Mouse (Mus musculus) midbrain, embryonic 14.5 days (tissue): Measurements from ENCODE around the gene Sirt7. TPM values are rescaled to one million over a fixed set of nuclear protein-coding genes. Genes with fewer than 3 reads are reported as not detected.
A peak's percentile ranks its signal among the peaks of the same experiment; 100 is the strongest.
"Not testable (repeated sequence)": the region's sequence is repeated elsewhere in the genome, so short reads cannot be mapped to it uniquely, and the experiment has no call there.

ENCODE experiments used
- ATAC-seq: fragments of 200-750 bp; cut with Nextera tagmentation; 2 replicates; pipeline ENCODE4 v1.8.0; 2017; ENCODE audit warnings: moderate number of reproducible peaks, moderate library complexity; ENCODE audit not compliant: low FRiP score, low TSS enrichment
- DNase-seq: peaks from one replicate; pipeline ENCODE4 v3.0.0-alpha.2; 2015
- H3K27ac ChIP-seq: fragments of 300-500 bp; sonication (generic); replicated peaks from 2 replicates; pipeline ENCODE4 v1.5.1; 2014; ENCODE audit warnings: mild to moderate bottlenecking, low read depth, low read length, moderate library complexity
- H3K27me3 ChIP-seq: fragments of 300-500 bp; sonication (generic); 2 replicates; pipeline ENCODE4 v1.6.1; 2014; ENCODE audit warnings: low read length, control low read depth, mixed read lengths; ENCODE audit not compliant: control insufficient read depth, insufficient read depth
- H3K36me3 ChIP-seq: fragments of 300-500 bp; sonication (generic); 2 replicates; pipeline ENCODE4 v1.6.1; 2014; ENCODE audit warnings: low read length, control low read depth; ENCODE audit not compliant: control insufficient read depth, insufficient read depth
- H3K4me1 ChIP-seq: fragments of 300-500 bp; sonication (generic); 2 replicates; pipeline ENCODE4 v1.6.1; 2014; ENCODE audit warnings: mild to moderate bottlenecking, antibody characterized with exemption, low read length, control low read depth; ENCODE audit not compliant: control insufficient read depth, insufficient read depth
- H3K4me2 ChIP-seq: fragments of 300-500 bp; sonication (generic); 2 replicates; pipeline ENCODE4 v1.6.1; 2014; ENCODE audit warnings: mild to moderate bottlenecking, low read length, moderate library complexity
- H3K4me3 ChIP-seq: fragments of 300-500 bp; sonication (generic); replicated peaks from 2 replicates; pipeline ENCODE4 v1.5.1; 2014; ENCODE audit warnings: low read depth, low read length
- H3K9ac ChIP-seq: fragments of 300-500 bp; sonication (generic); replicated peaks from 2 replicates; pipeline ENCODE4 v1.6.1; 2014; ENCODE audit warnings: mild to moderate bottlenecking, low read length, moderate library complexity
- H3K9me3 ChIP-seq: fragments of 300-500 bp; sonication (generic); 2 replicates; pipeline ENCODE4 v1.6.1; 2016; ENCODE audit warnings: low read length, control low read depth, mixed read lengths; ENCODE audit not compliant: control insufficient read depth
- WGBS: fragments of 180-500 bp; shearing (Covaris S2); extraction: QIAGEN DNeasy Blood & Tissue Kit; methylation state at CpG from one replicate; pipeline ENCODE4 v1.1.7; 2014; 5-methylcytosine and 5-hydroxymethylcytosine counted together
- polyA plus RNA-seq: library from polyadenylated mRNA; unstranded; fragments of >200 nt; fragmentation: Nextera tagmentation; extraction: Ambion mirVana; gene quantifications from 2 replicates; pipeline ENCODE4 v1.2.1, GENCODE M21; 2014

Gene Sirt7
- polyA plus RNA-seq, 1 experiment from 2014 or later = 38.4 TPM

- H3K4me1 ChIP-seq = peaks cover 17% of the 10 kb centered on the region
- DNase-seq (peak; percentile 10), ATAC-seq (peak; percentile 75)
- H3K36me3 ChIP-seq = peaks cover 56% of the 10 kb centered on the region
- H3K27me3 ChIP-seq = no peaks in the 10 kb centered on the region
- H3K27ac ChIP-seq = peak overlapping the region; percentile 88
- peak overlapping the region; percentile 96 for H3K4me2 ChIP-seq
- WGBS = 5% methylated on average over 91 of the region's 99 CpGs
- peak overlapping the region; percentile 98 for H3K4me3 ChIP-seq
- H3K9ac ChIP-seq = peak overlapping the region; percentile 97
- no peaks in the 10 kb centered on the region for H3K9me3 ChIP-seq
Observed at GRCm38 (mm10) chr11:120597240-120598235, 27.5 kb downstream of the Sirt7 start.

DNA sequence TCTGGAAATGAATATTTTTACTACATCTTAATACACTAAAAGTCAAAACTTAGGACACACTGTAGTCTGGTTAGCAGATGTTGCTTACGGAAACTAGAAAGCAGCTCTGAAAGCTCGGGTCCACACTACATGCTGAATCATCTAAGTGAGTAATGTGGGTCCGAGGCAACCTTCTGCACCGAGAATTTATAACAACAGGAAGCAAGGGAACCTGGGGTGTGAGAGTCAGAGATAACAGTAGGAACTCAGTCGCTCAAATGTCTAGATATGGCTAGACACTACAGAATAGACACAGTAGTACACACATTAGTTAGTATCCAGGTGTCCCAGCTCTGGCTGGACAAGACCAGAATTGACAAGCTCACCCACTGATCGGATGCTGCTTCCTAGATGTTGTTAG lies 36.5 kb downstream of the Sirt7 start:
- no peak overlapping the region for H3K4me2 ChIP-seq
- H3K27ac ChIP-seq = no peak overlapping the region
- no peak overlapping the region for H3K9ac ChIP-seq
- over 99% methylated on average over 6 of the region's 6 CpGs for WGBS
- ATAC-seq (no peak), DNase-seq (no peak)
- H3K27me3 ChIP-seq = no peaks in the 10 kb centered on the region
- H3K4me1 ChIP-seq = no peaks in the 10 kb centered on the region
- H3K4me3 ChIP-seq = no peak overlapping the region
- peaks cover 81% of the 10 kb centered on the region for H3K36me3 ChIP-seq
- no peaks in the 10 kb centered on the region for H3K9me3 ChIP-seq

DNA sequence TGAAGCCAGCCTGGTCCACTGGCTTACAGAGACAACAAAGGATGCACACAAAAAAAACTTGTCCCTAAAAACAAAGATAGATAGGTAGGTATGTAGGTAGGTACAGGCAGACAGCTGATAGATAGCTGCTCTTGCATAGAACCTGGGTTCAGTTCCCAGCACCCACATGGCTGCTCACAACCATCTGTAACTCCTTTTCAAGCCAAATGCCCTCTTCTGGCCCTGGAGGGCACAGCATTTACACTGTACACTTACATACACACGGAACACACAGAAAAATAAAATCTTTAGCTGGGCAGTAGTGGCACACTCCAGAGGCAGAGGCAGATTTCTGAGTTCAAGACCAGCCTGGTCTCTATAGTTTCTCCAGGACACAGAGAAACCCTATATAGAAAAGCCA lies 41.1 kb downstream of the Sirt7 start:
- Histone ChIP-seq H3K27ac (no peak overlapping the region), H3K9ac (no peak overlapping the region), H3K4me2 (no peak overlapping the region), H3K27me3 (no peaks in the 10 kb centered on the region), H3K4me3 (no peak overlapping the region), H3K36me3 (peaks cover 53% of the 10 kb centered on the region), H3K9me3 (no peaks in the 10 kb centered on the region), H3K4me1 (peaks cover 21% of the 10 kb centered on the region)
- no peak for DNase-seq
- no peak for ATAC-seq
- WGBS = 97% methylated on average over 1 of the region's 1 CpGs

DNA sequence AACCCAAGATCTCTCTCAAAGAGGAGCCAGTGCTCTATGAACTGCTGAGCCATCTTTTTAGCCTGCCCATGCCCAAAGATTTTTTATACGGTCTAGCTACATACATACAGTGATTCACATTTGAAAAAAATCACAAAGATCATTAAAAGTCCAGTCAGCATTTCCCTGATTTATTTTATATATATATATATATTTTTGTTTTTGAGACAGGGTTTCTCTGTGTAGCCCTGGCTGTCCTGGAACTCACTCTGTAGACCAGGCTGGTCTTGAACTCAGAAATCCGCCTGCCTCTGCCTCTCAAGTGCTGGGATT lies 42.1 kb downstream of the Sirt7 start:
- H3K4me3 ChIP-seq, H3K4me2 ChIP-seq, H3K9me3 ChIP-seq, H3K27ac ChIP-seq, DNase-seq, H3K9ac ChIP-seq, ATAC-seq, H3K27me3 ChIP-seq: not testable (repeated sequence)
- 86% methylated on average over 2 of the region's 2 CpGs for WGBS
- Histone ChIP-seq H3K36me3 (peaks cover 53% of the 10 kb centered on the region), H3K4me1 (peaks cover 21% of the 10 kb centered on the region)

GRCm38 (mm10) chr11:120582268-120582981 lies 42.6 kb downstream of the Sirt7 start:
- 67% methylated on average over 8 of the region's 8 CpGs for WGBS
- H3K9me3 ChIP-seq = no peaks in the 10 kb centered on the region
- H3K9ac ChIP-seq = peak overlapping the region; percentile 94
- peak overlapping the region; percentile 97 for H3K27ac ChIP-seq
- H3K36me3 ChIP-seq = peaks cover 53% of the 10 kb centered on the region
- no peaks in the 10 kb centered on the region for H3K27me3 ChIP-seq
- peaks cover 21% of the 10 kb centered on the region for H3K4me1 ChIP-seq
- peak overlapping the region; percentile 91 for H3K4me2 ChIP-seq
- DNase-seq (peak; percentile 50), ATAC-seq (no peak)
- peak overlapping the region; percentile 79 for H3K4me3 ChIP-seq

GRCm38 (mm10) chr11:120581490-120582267 lies 43.4 kb downstream of the Sirt7 start, which contains the start of gene Arhgdia:
TSS of gene Arhgdia (minus strand) at chr11:120581624.
- 5% methylated on average over 58 of the region's 75 CpGs for WGBS
- Histone ChIP-seq H3K9me3 (no peaks in the 10 kb centered on the region), H3K4me1 (peaks cover 21% of the 10 kb centered on the region), H3K4me2 (peak within 1 kb of the TSS; percentile 91), H3K4me3 (peak within 1 kb of the TSS; percentile 79), H3K36me3 (peaks cover 45% of the 10 kb centered on the region), H3K9ac (peak within 1 kb of the TSS; percentile 94), H3K27me3 (no peaks in the 10 kb centered on the region), H3K27ac (peak within 1 kb of the TSS; percentile 97)
- ATAC-seq (peak; percentile 80), DNase-seq (peak; percentile 96)

GRCm38 (mm10) chr11:120580871-120581331 lies 44.1 kb downstream of the Sirt7 start:
- no peaks in the 10 kb centered on the region for H3K9me3 ChIP-seq
- H3K4me3 ChIP-seq = peak overlapping the region; percentile 79
- H3K27me3 ChIP-seq = no peaks in the 10 kb centered on the region
- peaks cover 38% of the 10 kb centered on the region for H3K36me3 ChIP-seq
- peak overlapping the region; percentile 97 for H3K27ac ChIP-seq
- ATAC-seq (peak; percentile 24; the same call in 1 of the 2 replicates), DNase-seq (peak; percentile 70)
- peak overlapping the region; percentile 94 for H3K9ac ChIP-seq
- H3K4me1 ChIP-seq = peaks cover 21% of the 10 kb centered on the region
- H3K4me2 ChIP-seq = peak overlapping the region; percentile 91
- under 1% methylated on average over 41 of the region's 44 CpGs for WGBS

DNA sequence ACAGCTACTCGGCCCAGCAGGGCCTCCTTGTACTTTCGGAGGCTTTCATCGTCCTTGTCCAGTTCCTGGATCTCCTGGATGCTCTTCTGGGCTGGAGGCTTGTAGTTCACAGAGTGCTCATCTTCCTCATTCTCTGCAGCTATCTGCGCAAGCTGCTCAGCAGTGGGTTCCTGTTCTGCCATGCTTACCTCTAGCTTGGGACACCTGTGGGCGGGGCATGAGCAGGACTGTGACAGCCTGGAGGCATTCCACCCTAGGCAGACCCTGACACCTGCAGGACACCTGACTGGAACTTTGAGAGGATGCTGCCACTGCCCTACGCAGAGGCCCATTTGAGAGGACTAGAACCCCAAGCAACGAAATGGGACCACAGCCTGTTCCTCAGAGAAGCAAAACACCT lies 44.9 kb downstream of the Sirt7 start:
- Histone ChIP-seq H3K36me3 (peaks cover 30% of the 10 kb centered on the region), H3K9me3 (no peaks in the 10 kb centered on the region), H3K4me3 (peak overlapping the region; percentile 79), H3K4me1 (peaks cover 21% of the 10 kb centered on the region), H3K4me2 (peak overlapping the region; percentile 91), H3K27ac (peak overlapping the region; percentile 97), H3K27me3 (no peaks in the 10 kb centered on the region), H3K9ac (peak overlapping the region; percentile 94)
- DNase-seq (no peak), ATAC-seq (no peak)
- WGBS = 67% methylated on average over 7 of the region's 7 CpGs
